ENCODE assay signal across 8 mouse cellular contexts in the genomic region with DNA sequence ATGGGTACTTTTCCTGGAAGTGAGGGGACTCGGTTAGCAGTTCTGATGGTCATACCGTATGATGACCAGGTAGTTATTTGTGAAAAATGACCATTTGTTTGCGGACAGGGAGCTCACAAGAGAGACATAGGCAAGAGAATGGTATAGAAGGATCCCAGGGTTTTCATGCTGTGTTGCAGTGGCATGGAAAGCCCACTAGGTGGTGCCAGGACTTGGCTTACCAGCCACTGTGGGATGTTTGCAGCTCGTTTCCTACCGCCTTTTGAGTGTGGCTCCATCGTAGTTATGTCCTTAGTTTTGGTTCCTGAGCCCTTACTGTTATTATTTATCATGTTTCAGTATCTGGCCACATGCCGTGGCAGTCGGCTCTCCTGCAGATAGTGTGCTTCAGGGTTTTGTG.
DNase-seq lines count a peak whose midpoint lies in the region; TF ChIP-seq lines count a peak whose summit lies in the region.
"Had no signal": no experiment of that assay in that cellular context is flagged by ENCODE, and none has a peak within 500 bp of the region (broad histone marks: within the 10 kb centered on the region; RNA-seq: fewer than 3 reads in every experiment).

No protein-coding gene starts in this region.

- peak; percentile 65 for DNase-seq in R1 (ENCODE audit: low read depth, low spot score)
- peak; percentile 70 to 82 for DNase-seq in cerebellum, postnatal 25 days
- peak; percentile 69 to 84 for DNase-seq in frontal cortex, postnatal 36 days (ENCODE audit: low spot score in 2 of 2)
- peak; percentile 81 to 85 for DNase-seq in kidney, postnatal 4 days
- peak; percentile 29 to 45 for DNase-seq in lung, adult 18-20 months
- DNase-seq in retina, embryonic 14.5 days (ENCODE audit: low spot score): peak; percentile 88

- no peaks in the 10 kb centered on the region for H3K27me3 ChIP-seq in E14TG2a.4 (ENCODE audit: insufficient read depth, low read length)
- H3K27me3 ChIP-seq: liver, embryonic 15.5 days had no signal

- no peak overlapping the region for H3K4me3 ChIP-seq in E14TG2a.4 (replicated peaks; ENCODE audit: low read length)
- H3K4me3 ChIP-seq: liver, embryonic 15.5 days had no signal

- peaks cover 74% of the 10 kb centered on the region for H3K36me3 ChIP-seq in E14TG2a.4 (ENCODE audit: insufficient read depth, low read length)

- no peaks in the 10 kb centered on the region for H3K9me3 ChIP-seq in E14TG2a.4 (ENCODE audit: low read length)
- H3K9me3 ChIP-seq: liver, embryonic 15.5 days had no signal

- H3K4me1 ChIP-seq in E14TG2a.4 (replicated peaks; ENCODE audit: low read depth, low read length): peaks cover 39% of the 10 kb centered on the region
- H3K4me1 ChIP-seq: liver, embryonic 15.5 days had no signal

- TF ChIP-seq CTCF in E14TG2a.4 (conservative IDR thresholded peaks at IDR 0.05; ENCODE audit: low read length): peak; percentile 93

Comparison
In these comparisons a context has a peak if more than half of its experiments do, and no peak if none do; other contexts are left out.
1. DNase-seq: peak in every context shown above with its lines; median percentile 88 in retina, embryonic 14.5 days; 83 in kidney, postnatal 4 days; 76 in frontal cortex, postnatal 36 days; 76 in cerebellum, postnatal 25 days; 65 in R1; 37 in lung, adult 18-20 months.